In the genomic region with DNA sequence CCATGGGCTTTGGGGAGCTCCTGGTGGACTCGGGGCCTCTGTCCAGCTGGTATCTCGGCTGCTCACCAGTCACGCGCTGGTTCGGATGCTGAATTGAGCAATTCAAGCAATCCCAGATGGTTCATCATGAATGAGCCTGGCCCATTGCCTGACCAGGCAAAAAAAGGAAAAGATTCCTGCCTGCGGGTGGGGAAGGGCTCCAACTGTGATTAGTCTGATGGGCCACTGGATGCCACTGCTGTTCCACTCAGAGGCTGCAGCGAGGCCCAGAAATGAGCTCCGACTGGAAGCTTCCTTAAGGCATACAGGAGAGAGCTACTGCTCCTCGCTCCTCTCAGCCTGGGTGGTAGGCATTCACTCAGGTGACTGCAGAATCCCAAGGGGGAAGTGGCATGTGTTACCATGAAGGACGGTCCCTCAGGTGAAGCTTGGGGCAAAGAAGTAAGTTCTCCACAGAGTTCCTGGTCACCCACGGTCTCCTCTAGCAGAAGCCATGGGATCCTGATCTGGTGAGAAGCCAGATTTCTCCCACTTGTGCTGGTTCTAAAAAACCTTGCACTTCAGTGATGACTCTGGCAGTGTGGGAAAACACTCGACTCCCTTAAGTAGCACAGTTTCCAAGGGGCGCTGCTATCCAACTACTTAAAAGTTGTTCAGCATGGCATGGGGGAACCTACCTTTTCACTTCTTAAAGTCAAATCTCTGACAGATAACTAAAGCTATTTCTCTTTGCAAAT, we compare ENCODE assay signal across 8 mouse cellular contexts. TPM values are rescaled to one million over a fixed set of nuclear protein-coding genes. Genes with fewer than 3 reads are reported as not detected.
A peak's percentile ranks its signal among the peaks of the same experiment; 100 is the strongest.
DNase-seq lines count a peak whose midpoint lies in the region; ATAC-seq and TF ChIP-seq lines count a peak whose summit lies in the region.

No protein-coding gene starts in this region.

- no peak overlapping the region for H3K4me2 ChIP-seq in forebrain, embryonic 13.5 days
- H3K4me2 ChIP-seq in forebrain, embryonic 12.5 days, result no peak overlapping the region
- no peak overlapping the region for H3K4me2 ChIP-seq in forebrain, postnatal 0 days (ENCODE audit: low read depth)
- no peak overlapping the region for H3K4me2 ChIP-seq in hindbrain, embryonic 15.5 days
- H3K4me2 ChIP-seq in midbrain, postnatal 0 days (ENCODE audit: low read depth, low read length, poor library complexity, severe bottlenecking), result no peak overlapping the region

- no peak overlapping the region for H3K4me3 ChIP-seq in forebrain, embryonic 13.5 days
- no peak overlapping the region for H3K4me3 ChIP-seq in forebrain, embryonic 12.5 days (replicated peaks)
- H3K4me3 ChIP-seq in forebrain, postnatal 0 days (ENCODE audit: low read depth, low read length), result no peak overlapping the region
- H3K4me3 ChIP-seq in hindbrain, embryonic 15.5 days, result no peak overlapping the region
- H3K4me3 ChIP-seq in midbrain, postnatal 0 days (ENCODE audit: low read depth, low read length), result no peak overlapping the region

- 81% methylated on average over 13 of the region's 13 CpGs for WGBS in forebrain, embryonic 13.5 days
- 82% methylated on average over 13 of the region's 13 CpGs for WGBS in forebrain, embryonic 12.5 days
- WGBS in forebrain, postnatal 0 days, result 50% methylated on average over 13 of the region's 13 CpGs
- 64% methylated on average over 13 of the region's 13 CpGs for WGBS in hindbrain, embryonic 15.5 days
- 70% methylated on average over 13 of the region's 13 CpGs for WGBS in midbrain, postnatal 0 days

- 0 out of 2 replicates have a peak, but pooled peaks cover 6% of the 10 kb centered on the region for H3K4me1 ChIP-seq in forebrain, embryonic 13.5 days
- no peaks in the 10 kb centered on the region for H3K4me1 ChIP-seq in forebrain, embryonic 12.5 days
- 0 out of 2 replicates have a peak, but pooled peaks cover 9% of the 10 kb centered on the region for H3K4me1 ChIP-seq in forebrain, postnatal 0 days (ENCODE audit: insufficient read depth)
- H3K4me1 ChIP-seq in hindbrain, embryonic 15.5 days (replicated peaks), result 0 out of 2 replicates have a peak, but pooled peaks cover 6% of the 10 kb centered on the region
- H3K4me1 ChIP-seq in midbrain, postnatal 0 days (ENCODE audit: insufficient read depth, low read length), result no peaks in the 10 kb centered on the region

- peak; percentile 79 for ATAC-seq in forebrain, embryonic 13.5 days
- no peak for ATAC-seq in forebrain, embryonic 12.5 days (ENCODE audit: low FRiP score)
- peak; percentile 84 for ATAC-seq in forebrain, postnatal 0 days
- peak; percentile 86 for ATAC-seq in hindbrain, embryonic 15.5 days (ENCODE audit: low FRiP score, low read depth)
- peak; percentile 55; the same call in 1 of the 2 replicates for ATAC-seq in midbrain, postnatal 0 days (ENCODE audit: low FRiP score)
- no peak for ATAC-seq in megakaryocyte progenitor cell, adult 5-6 weeks (replicated peaks; ENCODE audit: poor library complexity)

- TF ChIP-seq CTCF in forebrain, postnatal 0 days (IDR thresholded peaks at IDR 0.05; ENCODE audit: low read depth), result peak; percentile 83
- peak; percentile 80 for TF ChIP-seq CTCF in midbrain, postnatal 0 days (IDR thresholded peaks at IDR 0.05)

- no peaks in the 10 kb centered on the region for H3K36me3 ChIP-seq in forebrain, embryonic 13.5 days (ENCODE audit: poor library complexity, severe bottlenecking)
- no peaks in the 10 kb centered on the region for H3K36me3 ChIP-seq in forebrain, embryonic 12.5 days (replicated peaks)
- no peaks in the 10 kb centered on the region for H3K36me3 ChIP-seq in forebrain, postnatal 0 days (ENCODE audit: insufficient read depth)
- no peaks in the 10 kb centered on the region for H3K36me3 ChIP-seq in hindbrain, embryonic 15.5 days
- H3K36me3 ChIP-seq in midbrain, postnatal 0 days (ENCODE audit: insufficient read depth, low read length), result no peaks in the 10 kb centered on the region

- no peak overlapping the region for H3K9ac ChIP-seq in forebrain, embryonic 13.5 days
- no peak overlapping the region for H3K9ac ChIP-seq in forebrain, embryonic 12.5 days
- H3K9ac ChIP-seq in forebrain, postnatal 0 days, result no peak overlapping the region
- H3K9ac ChIP-seq in hindbrain, embryonic 15.5 days, result no peak overlapping the region
- no peak overlapping the region for H3K9ac ChIP-seq in midbrain, postnatal 0 days (replicated peaks; ENCODE audit: low read length, poor library complexity, severe bottlenecking)

- no peaks in the 10 kb centered on the region for H3K27me3 ChIP-seq in forebrain, embryonic 13.5 days
- no peaks in the 10 kb centered on the region for H3K27me3 ChIP-seq in forebrain, embryonic 12.5 days
- no peaks in the 10 kb centered on the region for H3K27me3 ChIP-seq in forebrain, postnatal 0 days (ENCODE audit: insufficient read depth, low read length)
- H3K27me3 ChIP-seq in hindbrain, embryonic 15.5 days, result no peaks in the 10 kb centered on the region
- no peaks in the 10 kb centered on the region for H3K27me3 ChIP-seq in midbrain, postnatal 0 days (ENCODE audit: insufficient read depth, low read length)

- no peak overlapping the region for H3K27ac ChIP-seq in forebrain, embryonic 13.5 days
- no peak overlapping the region for H3K27ac ChIP-seq in forebrain, embryonic 12.5 days
- H3K27ac ChIP-seq in forebrain, postnatal 0 days (ENCODE audit: low read depth, low read length), result no peak overlapping the region
- no peak overlapping the region for H3K27ac ChIP-seq in hindbrain, embryonic 15.5 days (replicated peaks)
- no peak overlapping the region for H3K27ac ChIP-seq in midbrain, postnatal 0 days (ENCODE audit: low read depth, low read length)

- peak; percentile 67 to 75 for DNase-seq in adrenal gland, postnatal 36 days
- DNase-seq in forebrain, postnatal 0 days, result peak; percentile 88
- DNase-seq in layer of hippocampus, postnatal 25 days (ENCODE audit: extremely low spot score in 1 of 2, low spot score in 1 of 2), result peak; percentile 68 to 70
- DNase-seq in midbrain, postnatal 0 days (ENCODE audit: low spot score), result peak; percentile 86

- H3K9me3 ChIP-seq in forebrain, embryonic 13.5 days (replicated peaks), result no peaks in the 10 kb centered on the region
- H3K9me3 ChIP-seq in forebrain, embryonic 12.5 days, result no peaks in the 10 kb centered on the region
- no peaks in the 10 kb centered on the region for H3K9me3 ChIP-seq in forebrain, postnatal 0 days (ENCODE audit: low read length)
- H3K9me3 ChIP-seq in hindbrain, embryonic 15.5 days, result no peaks in the 10 kb centered on the region
- H3K9me3 ChIP-seq in midbrain, postnatal 0 days (ENCODE audit: low read length), result no peaks in the 10 kb centered on the region

RNA-seq across cellular contexts. Expression of gene Susd1, which starts 57.3 kb away (rescaled TPM):
- polyA plus RNA-seq in forebrain, embryonic 13.5 days (2015; fragmentation: Nextera tagmentation; extraction: Ambion mirVana), result 0.69 and 0.72 TPM in 2 replicates
- 1.3 and 1.9 TPM in 2 replicates for polyA plus RNA-seq in forebrain, embryonic 12.5 days (2016; fragmentation: Nextera tagmentation; extraction: Ambion mirVana)
- total RNA-seq in adrenal gland, postnatal 36 days (2021), result 1 to 10 TPM; 2.3 to 4.1 TPM
- total RNA-seq in forebrain, postnatal 0 days (2014; rRNA removed), result 7.9 and 8.7 TPM in 2 replicates
- polyA plus RNA-seq in forebrain, postnatal 0 days (2015; fragmentation: Nextera tagmentation; extraction: Ambion mirVana), result 1.2 and 1.6 TPM in 2 replicates
- polyA plus RNA-seq in hindbrain, embryonic 15.5 days (2015; fragmentation: Nextera tagmentation; extraction: Ambion mirVana), result 1.9 and 2.4 TPM in 2 replicates
- total RNA-seq in layer of hippocampus, postnatal 25 days (2021), result 10 to 100 TPM in 1 of 2 experiments, 1 to 10 TPM in 1; 6.6 to 11.6 TPM
- 8.6 and 8.9 TPM in 2 replicates for total RNA-seq in midbrain, postnatal 0 days (2014; rRNA removed)
- polyA plus RNA-seq in midbrain, postnatal 0 days (2015; fragmentation: Nextera tagmentation; extraction: Ambion mirVana), result 2.0 and 2.2 TPM in 2 replicates
- total RNA-seq in megakaryocyte progenitor cell, adult 5-6 weeks (2015), result 46.3 and 54.3 TPM in 2 replicates
- total RNA-seq in megakaryocyte progenitor cell, adult 5-6 weeks (2017), result 92.2 and 105 TPM in 2 replicates

Comparison
In these comparisons a context has a peak if more than half of its experiments do, and no peak if none do; other contexts are left out.
1. ATAC-seq: peak in forebrain, embryonic 13.5 days (single experiment), forebrain, postnatal 0 days (single experiment), hindbrain, embryonic 15.5 days (single experiment) and midbrain, postnatal 0 days (single experiment); none in forebrain, embryonic 12.5 days (single experiment) and megakaryocyte progenitor cell, adult 5-6 weeks (single experiment).
2. Peak in every context shown above with its lines, with median percentiles within 50 percentile points of each other: DNase-seq.